Mouse (Mus musculus) heart, postnatal 0 days (tissue): ENCODE measurements around the gene Plekhm2.

Source experiments
- CTCF ChIP-seq: IDR thresholded peaks from 2 replicates; pipeline ENCODE4 v1.5.1; 2016; ENCODE audit warnings: antibody characterized with exemption, control low read depth, low read depth
- EP300 ChIP-seq: IDR thresholded peaks from 2 replicates; pipeline ENCODE4 v1.6.1; 2016; ENCODE audit warnings: antibody characterized with exemption, low read depth

GRCm38 (mm10) chr4:141627502-141627901, 37.2 kb downstream of the Plekhm2 start:
- TF ChIP-seq CTCF (no peak), EP300 (no peak)
